Mouse (Mus musculus): ENCODE data around the gene Rab8b. TPM values are rescaled to one million over a fixed set of nuclear protein-coding genes. Genes with fewer than 3 reads are reported as not detected.
A peak's percentile ranks its signal among the peaks of the same experiment; 100 is the strongest.

Gene Rab8b
- polyA plus RNA-seq, 1 experiment from 2014 or later, result 51.7 TPM

GRCm38 (mm10) chr9:66920488-66921279 lies 1.2 kb upstream of the Rab8b start:
- H3K27ac ChIP-seq (ENCODE audit: low read depth, low read length), result no peak overlapping the region
- no peaks in the 10 kb centered on the region for H3K27me3 ChIP-seq (ENCODE audit: control insufficient read depth, insufficient read depth, low read length)
- ATAC-seq (replicated peaks; ENCODE audit: low FRiP score) (no peak), DNase-seq (ENCODE audit: low spot score) (peak; percentile 2)
- WGBS, result 13% methylated on average over 6 of the region's 6 CpGs
- no peak overlapping the region for H3K9ac ChIP-seq (ENCODE audit: low read length)
- H3K4me2 ChIP-seq (ENCODE audit: low read depth, low read length, severe bottlenecking), result peak overlapping the region; percentile 81
- peaks cover 5% of the 10 kb centered on the region; the same call in 1 of the 2 replicates for H3K4me1 ChIP-seq (replicated peaks; ENCODE audit: control insufficient read depth, insufficient read depth, low read length)
- H3K4me3 ChIP-seq (ENCODE audit: low read depth, low read length), result no peak overlapping the region
- H3K9me3 ChIP-seq (ENCODE audit: control insufficient read depth, low read length), result no peaks in the 10 kb centered on the region
- H3K36me3 ChIP-seq (ENCODE audit: control insufficient read depth, insufficient read depth, low read length), result no peaks in the 10 kb centered on the region

DNA sequence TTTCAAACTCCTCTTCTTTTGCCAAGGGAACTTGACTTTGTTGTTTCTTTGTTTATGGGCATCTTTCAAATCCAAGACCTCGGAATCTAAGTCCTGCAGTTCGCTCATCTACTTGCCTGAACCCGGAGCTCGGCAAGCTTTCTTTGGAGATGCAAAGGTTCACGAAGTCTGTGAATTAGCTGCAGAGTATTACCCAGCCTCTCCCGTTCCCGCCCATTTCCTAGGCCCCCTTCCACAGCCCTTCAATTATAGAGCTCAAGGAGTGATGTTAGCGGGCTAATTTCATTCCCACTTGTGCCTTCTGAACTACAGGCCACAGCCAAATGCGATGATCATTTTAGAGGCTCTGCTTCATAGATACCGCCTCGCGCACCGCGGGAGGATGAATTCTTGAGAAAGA lies 494 bp upstream of the Rab8b start:
- Histone ChIP-seq H3K4me3 (ENCODE audit: low read depth, low read length) (peak overlapping the region; percentile 91), H3K36me3 (ENCODE audit: control insufficient read depth, insufficient read depth, low read length) (no peaks in the 10 kb centered on the region), H3K27me3 (ENCODE audit: control insufficient read depth, insufficient read depth, low read length) (no peaks in the 10 kb centered on the region), H3K27ac (ENCODE audit: low read depth, low read length) (peak overlapping the region; percentile 39; the same call in 1 of the 2 replicates), H3K4me2 (ENCODE audit: low read depth, low read length, severe bottlenecking) (peak overlapping the region; percentile 81), H3K9ac (ENCODE audit: low read length) (peak overlapping the region; percentile 55), H3K9me3 (ENCODE audit: control insufficient read depth, low read length) (no peaks in the 10 kb centered on the region), H3K4me1 (replicated peaks; ENCODE audit: control insufficient read depth, insufficient read depth, low read length) (peaks cover 5% of the 10 kb centered on the region; the same call in 1 of the 2 replicates)
- 0% methylated on average over 14 of the region's 14 CpGs for WGBS
- peak; percentile 60 for DNase-seq (ENCODE audit: low spot score)
- ATAC-seq (replicated peaks; ENCODE audit: low FRiP score), result peak; percentile 71

DNA sequence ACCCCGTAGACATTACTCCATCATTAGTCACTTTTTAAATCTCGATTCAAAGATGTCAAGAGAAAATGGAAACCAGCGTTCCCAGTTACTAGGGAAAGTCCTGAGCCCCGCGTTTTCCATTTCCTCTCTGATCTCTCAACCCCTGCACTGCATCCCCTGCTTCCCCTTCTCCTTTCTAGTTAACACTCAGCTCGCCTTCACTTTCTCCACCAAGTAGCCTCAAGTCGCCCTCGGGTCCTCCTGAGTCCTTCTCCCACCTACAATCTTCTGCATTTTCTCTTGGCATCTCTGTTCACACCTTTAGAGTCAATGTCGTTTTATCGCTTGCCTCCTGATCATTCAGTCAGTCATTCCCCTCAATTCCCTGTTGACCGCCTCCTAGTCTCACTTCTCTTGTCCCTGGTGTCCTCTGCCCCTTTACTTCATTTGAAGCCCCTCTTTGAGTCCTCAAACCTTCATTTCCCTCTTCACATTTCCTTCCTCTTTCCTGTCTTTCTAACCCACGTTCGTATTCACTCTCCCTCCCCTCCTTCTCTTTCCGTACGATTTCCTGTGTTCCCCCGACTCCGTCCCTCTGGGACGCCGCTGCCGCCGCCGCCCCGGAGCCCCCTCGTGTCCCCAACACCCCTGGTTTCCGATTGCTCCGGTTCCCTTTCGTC lies 686 bp downstream of the Rab8b start:
- WGBS, result 3% methylated on average over 27 of the region's 27 CpGs
- Histone ChIP-seq H3K4me3 (ENCODE audit: low read depth, low read length) (peak overlapping the region; percentile 91), H3K4me1 (replicated peaks; ENCODE audit: control insufficient read depth, insufficient read depth, low read length) (peaks cover 5% of the 10 kb centered on the region; the same call in 1 of the 2 replicates), H3K9ac (ENCODE audit: low read length) (peak overlapping the region; percentile 90), H3K9me3 (ENCODE audit: control insufficient read depth, low read length) (no peaks in the 10 kb centered on the region), H3K4me2 (ENCODE audit: low read depth, low read length, severe bottlenecking) (peak overlapping the region; percentile 81), H3K27ac (ENCODE audit: low read depth, low read length) (no peak overlapping the region; the same call in 1 of the 2 replicates), H3K36me3 (ENCODE audit: control insufficient read depth, insufficient read depth, low read length) (no peaks in the 10 kb centered on the region), H3K27me3 (ENCODE audit: control insufficient read depth, insufficient read depth, low read length) (no peaks in the 10 kb centered on the region)
- ATAC-seq (replicated peaks; ENCODE audit: low FRiP score), result no peak
- no peak for DNase-seq (ENCODE audit: low spot score)

GRCm38 (mm10) chr9:66917892-66918255 lies 1.6 kb downstream of the Rab8b start:
- H3K9ac ChIP-seq (ENCODE audit: low read length), result no peak overlapping the region
- no peak for ATAC-seq (replicated peaks; ENCODE audit: low FRiP score)
- WGBS, result 77% methylated on average over 1 of the region's 1 CpGs
- no peaks in the 10 kb centered on the region for H3K9me3 ChIP-seq (ENCODE audit: control insufficient read depth, low read length)
- no peak for DNase-seq (ENCODE audit: low spot score)
- peak overlapping the region; percentile 81; the same call in 1 of the 2 replicates for H3K4me2 ChIP-seq (ENCODE audit: low read depth, low read length, severe bottlenecking)
- H3K27me3 ChIP-seq (ENCODE audit: control insufficient read depth, insufficient read depth, low read length), result no peaks in the 10 kb centered on the region
- H3K27ac ChIP-seq (ENCODE audit: low read depth, low read length), result no peak overlapping the region
- H3K4me1 ChIP-seq (replicated peaks; ENCODE audit: control insufficient read depth, insufficient read depth, low read length), result peaks cover 5% of the 10 kb centered on the region; the same call in 1 of the 2 replicates
- no peaks in the 10 kb centered on the region for H3K36me3 ChIP-seq (ENCODE audit: control insufficient read depth, insufficient read depth, low read length)
- no peak overlapping the region for H3K4me3 ChIP-seq (ENCODE audit: low read depth, low read length)

GRCm38 (mm10) chr9:66917216-66917891 lies 2.1 kb downstream of the Rab8b start:
- WGBS, result 91% methylated on average over 8 of the region's 8 CpGs
- Histone ChIP-seq H3K4me3 (ENCODE audit: low read depth, low read length) (no peak overlapping the region), H3K27me3 (ENCODE audit: control insufficient read depth, insufficient read depth, low read length) (no peaks in the 10 kb centered on the region), H3K9me3 (ENCODE audit: control insufficient read depth, low read length) (no peaks in the 10 kb centered on the region), H3K4me1 (replicated peaks; ENCODE audit: control insufficient read depth, insufficient read depth, low read length) (peaks cover 5% of the 10 kb centered on the region; the same call in 1 of the 2 replicates), H3K9ac (ENCODE audit: low read length) (no peak overlapping the region), H3K4me2 (ENCODE audit: low read depth, low read length, severe bottlenecking) (no peak overlapping the region), H3K27ac (ENCODE audit: low read depth, low read length) (no peak overlapping the region), H3K36me3 (ENCODE audit: control insufficient read depth, insufficient read depth, low read length) (no peaks in the 10 kb centered on the region)
- no peak for DNase-seq (ENCODE audit: low spot score)
- no peak for ATAC-seq (replicated peaks; ENCODE audit: low FRiP score)

- no peaks in the 10 kb centered on the region for H3K36me3 ChIP-seq (ENCODE audit: control insufficient read depth, insufficient read depth, low read length)
- ATAC-seq (replicated peaks; ENCODE audit: low FRiP score), result no peak
- 0 out of 2 replicates have a peak overlapping the region, but pooled peaks have one; percentile 12 for H3K27ac ChIP-seq (ENCODE audit: low read depth, low read length)
- H3K4me2 ChIP-seq (ENCODE audit: low read depth, low read length, severe bottlenecking), result no peak overlapping the region
- no peaks in the 10 kb centered on the region for H3K9me3 ChIP-seq (ENCODE audit: control insufficient read depth, low read length)
- DNase-seq (ENCODE audit: low spot score), result no peak
- H3K4me3 ChIP-seq (ENCODE audit: low read depth, low read length), result no peak overlapping the region
- no peaks in the 10 kb centered on the region for H3K27me3 ChIP-seq (ENCODE audit: control insufficient read depth, insufficient read depth, low read length)
- 90% methylated on average over 9 of the region's 9 CpGs for WGBS
- no peak overlapping the region for H3K9ac ChIP-seq (ENCODE audit: low read length)
- peaks cover 9% of the 10 kb centered on the region; the same call in 1 of the 2 replicates for H3K4me1 ChIP-seq (replicated peaks; ENCODE audit: control insufficient read depth, insufficient read depth, low read length)
Observed at GRCm38 (mm10) chr9:66915869-66916785, 3.4 kb downstream of the Rab8b start.

GRCm38 (mm10) chr9:66915401-66915800 lies 4.1 kb downstream of the Rab8b start:
- peaks cover 6% of the 10 kb centered on the region; the same call in 1 of the 2 replicates for H3K4me1 ChIP-seq (replicated peaks; ENCODE audit: control insufficient read depth, insufficient read depth, low read length)
- no peaks in the 10 kb centered on the region for H3K36me3 ChIP-seq (ENCODE audit: control insufficient read depth, insufficient read depth, low read length)
- H3K27ac ChIP-seq (ENCODE audit: low read depth, low read length), result no peak overlapping the region
- WGBS, result 90% methylated on average over 5 of the region's 5 CpGs
- no peak overlapping the region for H3K4me3 ChIP-seq (ENCODE audit: low read depth, low read length)
- DNase-seq (ENCODE audit: low spot score) (no peak), ATAC-seq (replicated peaks; ENCODE audit: low FRiP score) (no peak)
- H3K4me2 ChIP-seq (ENCODE audit: low read depth, low read length, severe bottlenecking), result no peak overlapping the region
- H3K27me3 ChIP-seq (ENCODE audit: control insufficient read depth, insufficient read depth, low read length), result no peaks in the 10 kb centered on the region
- H3K9me3 ChIP-seq (ENCODE audit: control insufficient read depth, low read length), result no peaks in the 10 kb centered on the region
- H3K9ac ChIP-seq (ENCODE audit: low read length), result no peak overlapping the region

DNA sequence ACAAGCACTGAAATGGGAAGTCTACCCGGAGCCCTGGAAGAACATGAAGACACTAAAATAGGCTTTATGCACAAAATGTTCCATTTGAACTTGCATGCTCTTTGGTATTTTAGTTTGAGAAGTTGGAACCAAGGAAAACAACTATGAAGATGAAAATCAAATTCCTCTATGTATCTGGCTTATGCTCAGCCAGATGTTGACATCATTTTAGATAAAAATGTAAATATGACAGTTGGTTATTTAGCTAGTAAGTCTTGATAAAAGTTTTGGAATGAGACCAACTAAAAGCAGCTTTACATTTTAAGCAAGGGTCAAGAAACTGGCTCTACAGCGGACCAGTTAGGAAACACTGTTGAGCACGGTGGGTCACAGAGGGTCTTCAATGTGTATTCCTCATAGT lies 4.9 kb downstream of the Rab8b start:
- H3K4me3 ChIP-seq (ENCODE audit: low read depth, low read length), result no peak overlapping the region
- peaks cover 6% of the 10 kb centered on the region; the same call in 1 of the 2 replicates for H3K4me1 ChIP-seq (replicated peaks; ENCODE audit: control insufficient read depth, insufficient read depth, low read length)
- 93% methylated on average over 3 of the region's 3 CpGs for WGBS
- no peak overlapping the region for H3K9ac ChIP-seq (ENCODE audit: low read length)
- no peaks in the 10 kb centered on the region for H3K36me3 ChIP-seq (ENCODE audit: control insufficient read depth, insufficient read depth, low read length)
- H3K27me3 ChIP-seq (ENCODE audit: control insufficient read depth, insufficient read depth, low read length), result no peaks in the 10 kb centered on the region
- no peak overlapping the region for H3K4me2 ChIP-seq (ENCODE audit: low read depth, low read length, severe bottlenecking)
- no peak for DNase-seq (ENCODE audit: low spot score)
- no peak overlapping the region for H3K27ac ChIP-seq (ENCODE audit: low read depth, low read length)
- H3K9me3 ChIP-seq (ENCODE audit: control insufficient read depth, low read length), result no peaks in the 10 kb centered on the region
- no peak for ATAC-seq (replicated peaks; ENCODE audit: low FRiP score)

Measured in forebrain, embryonic 11.5 days (tissue).